Mouse (Mus musculus) brain, embryonic 14.5 days (tissue): ENCODE data around the gene Slc38a3. TPM values are rescaled to one million over a fixed set of nuclear protein-coding genes. Genes with fewer than 3 reads are reported as not detected.
A peak's percentile ranks its signal among the peaks of the same experiment; 100 is the strongest.

Source experiments
- DNase-seq: peaks from one replicate; pipeline ENCODE4 v3.0.0-alpha.2; 2011; ENCODE audit warnings: low read depth
- CTCF ChIP-seq: fragments of 200-500 bp; IDR thresholded peaks from 2 replicates; pipeline ENCODE4 v1.5.1; 2012; ENCODE audit warnings: inconsistent platforms, mild to moderate bottlenecking, moderate library complexity, borderline replicate concordance; ENCODE audit not compliant: insufficient read depth, insufficient read length; ENCODE audit errors: extremely low read depth
- POLR2A ChIP-seq: fragments of 200-500 bp; IDR thresholded peaks from 2 replicates; pipeline ENCODE4 v1.6.1; 2012; ENCODE audit warnings: mild to moderate bottlenecking, inconsistent platforms, borderline replicate concordance; ENCODE audit not compliant: poor library complexity, insufficient read depth, insufficient read length, severe bottlenecking; ENCODE audit errors: extremely low read depth
- polyA plus RNA-seq: library from polyadenylated mRNA; depleted of rRNA; stranded (reverse); fragments of >200 nt; gene quantifications from 2 replicates; pipeline ENCODE4 v1.2.3, GENCODE M21; 2012

Slc38a3 gene
- polyA plus RNA-seq, 1 experiment, result 79.7 TPM

- no peak for TF ChIP-seq CTCF
- TF ChIP-seq POLR2A, result no peak
- DNase-seq, result no peak
Measured at GRCm38 (mm10) chr9:107658096-107658495, 11.2 kb downstream of the Slc38a3 start.

- DNase-seq, result no peak
- TF ChIP-seq POLR2A (no peak), CTCF (no peak)
Measured at GRCm38 (mm10) chr9:107657144-107657543, 12.2 kb downstream of the Slc38a3 start.

- no peak for DNase-seq
- no peak for TF ChIP-seq POLR2A
- TF ChIP-seq CTCF, result no peak
Measured at GRCm38 (mm10) chr9:107654585-107654984, 14.7 kb downstream of the Slc38a3 start.

GRCm38 (mm10) chr9:107653474-107653873 lies 15.9 kb downstream of the Slc38a3 start:
- no peak for TF ChIP-seq POLR2A
- TF ChIP-seq CTCF, result no peak
- DNase-seq, result no peak

- peak; percentile 92 for DNase-seq
Measured at GRCm38 (mm10) chr9:107650708-107651481, 18.4 kb downstream of the Slc38a3 start.

GRCm38 (mm10) chr9:107650225-107650624 lies 19.1 kb downstream of the Slc38a3 start:
- peak; percentile 73 for DNase-seq
- TF ChIP-seq CTCF (no peak), POLR2A (no peak)

More at GRCm38 (mm10) chr9:107650708-107651481, 18.4 kb downstream of the Slc38a3 start:
- TF ChIP-seq POLR2A, result no peak
- TF ChIP-seq CTCF, result no peak

- TF ChIP-seq CTCF (no peak), POLR2A (no peak)
- no peak for DNase-seq
Measured at GRCm38 (mm10) chr9:107648767-107649166, 20.6 kb downstream of the Slc38a3 start.

- TF ChIP-seq CTCF, result no peak
- DNase-seq, result no peak
Measured at GRCm38 (mm10) chr9:107646975-107647374, 22.4 kb downstream of the Slc38a3 start.

GRCm38 (mm10) chr9:107645577-107645976 lies 23.8 kb downstream of the Slc38a3 start:
- peak; percentile 94 for TF ChIP-seq CTCF
- no peak for TF ChIP-seq POLR2A
- DNase-seq, result peak; percentile 89

GRCm38 (mm10) chr9:107645153-107645510 lies 24.2 kb downstream of the Slc38a3 start:
- DNase-seq, result no peak
- TF ChIP-seq CTCF (no peak), POLR2A (no peak)

- TF ChIP-seq POLR2A (peak; percentile 35; the same call in 1 of the 2 replicates), CTCF (peak; percentile 97)
- DNase-seq, result peak; percentile 96
Measured at GRCm38 (mm10) chr9:107644495-107645152, 24.7 kb downstream of the Slc38a3 start.

- no peak for DNase-seq
- no peak for TF ChIP-seq CTCF
- TF ChIP-seq POLR2A, result no peak
Measured at GRCm38 (mm10) chr9:107643544-107644214, 25.7 kb downstream of the Slc38a3 start.

GRCm38 (mm10) chr9:107641666-107642065 lies 27.7 kb downstream of the Slc38a3 start:
- TF ChIP-seq CTCF (no peak), POLR2A (no peak)
- DNase-seq, result no peak
